Mouse (Mus musculus): Measurements from ENCODE around the gene Gm2696.

Gm2696 gene

DNA sequence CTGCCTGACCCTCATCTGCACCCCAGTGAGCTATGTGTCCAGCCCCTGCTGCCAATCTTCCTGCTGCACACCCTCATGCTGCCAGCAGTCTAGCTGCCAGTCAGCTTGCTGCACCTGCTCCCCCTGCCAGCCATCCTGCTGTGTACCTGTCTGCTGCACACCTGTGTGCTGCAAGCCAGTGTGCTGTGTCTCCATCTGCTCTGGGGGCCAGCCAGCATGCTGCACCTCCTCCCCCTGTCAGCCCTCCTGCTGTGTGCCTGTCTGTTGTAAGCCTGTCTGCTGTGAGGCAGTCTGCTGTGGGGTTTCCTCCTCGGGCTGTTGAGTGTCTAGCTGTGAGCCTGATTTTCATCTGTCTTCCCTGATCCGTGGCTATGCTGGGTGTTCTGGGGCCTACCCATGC is 32.5 kb downstream of the Gm2696 start:
- DNase-seq (ENCODE audit: low spot score in 2 of 2), result no peak

DNA sequence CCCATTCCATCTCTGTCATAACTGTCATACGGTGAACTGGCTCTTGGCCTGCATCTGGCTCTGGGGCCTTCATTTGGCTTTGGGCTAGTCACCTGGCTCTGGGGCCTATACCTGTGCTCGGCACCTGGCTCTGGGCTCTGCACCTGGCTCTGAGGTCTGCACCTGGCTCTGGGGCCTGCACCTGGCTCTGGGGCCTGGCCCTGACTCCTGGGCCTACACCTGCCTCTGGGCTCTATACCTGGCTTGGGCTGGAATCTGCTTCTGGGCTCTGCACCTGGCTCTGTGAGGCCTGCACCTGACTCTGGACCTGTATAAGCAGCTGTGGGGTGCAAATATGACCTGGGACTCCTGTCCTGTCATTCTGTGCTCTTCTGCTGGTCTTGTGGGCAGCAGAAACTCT is 33.1 kb downstream of the Gm2696 start:
- DNase-seq (ENCODE audit: low spot score in 2 of 2), result no peak

DNA sequence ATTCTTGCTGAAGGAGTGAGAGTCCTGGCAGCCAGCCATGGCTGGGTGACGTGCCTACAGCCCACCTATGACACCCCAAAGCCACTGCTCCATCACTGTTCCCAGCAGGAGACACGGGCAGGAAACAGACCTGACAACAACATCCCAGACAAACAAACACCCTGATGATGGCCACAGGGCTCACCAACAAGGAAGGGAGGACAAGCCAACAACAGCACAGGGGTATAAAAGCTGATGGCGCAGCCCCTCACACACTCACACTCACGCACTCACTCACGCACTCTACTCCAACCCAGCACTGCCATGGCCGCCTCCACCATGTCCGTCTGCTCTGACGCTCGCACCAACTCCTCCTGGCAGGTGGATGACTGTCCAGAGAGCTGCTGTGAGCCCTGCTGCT is 38.1 kb downstream of the Gm2696 start, which contains the start of gene Gm10318:
TSS of gene Gm10318 (plus strand) at position 301 of the 400 bp plus-strand sequence.
- no peak for DNase-seq (ENCODE audit: low spot score in 2 of 2)

GRCm38 (mm10) chr10:77861675-77862074 is 47.2 kb downstream of the Gm2696 start, which contains the start of gene Gm3285:
TSS of gene Gm3285 (plus strand) at chr10:77861975.
- DNase-seq (ENCODE audit: low spot score in 2 of 2), result no peak

- peak in 1 of 2 experiments; percentile 10 for DNase-seq (ENCODE audit: low spot score in 2 of 2)
Observed at GRCm38 (mm10) chr10:77864067-77864761, 49.7 kb downstream of the Gm2696 start.

GRCm38 (mm10) chr10:77864762-77865143 is 50.3 kb downstream of the Gm2696 start:
- DNase-seq (ENCODE audit: low spot score in 2 of 2), result no peak

- DNase-seq (ENCODE audit: low spot score in 2 of 2), result no peak
Observed at GRCm38 (mm10) chr10:77867546-77867945, 53.1 kb downstream of the Gm2696 start.

GRCm38 (mm10) chr10:77869651-77870050 is 55.2 kb downstream of the Gm2696 start:
- DNase-seq (ENCODE audit: low spot score in 2 of 2), result no peak

GRCm38 (mm10) chr10:77878985-77879384 is 64.5 kb downstream of the Gm2696 start:
- DNase-seq (ENCODE audit: low spot score in 2 of 2), result no peak

- no peak for DNase-seq (ENCODE audit: low spot score in 2 of 2)
Observed at GRCm38 (mm10) chr10:77880305-77880704, 65.8 kb downstream of the Gm2696 start.

- no peak for DNase-seq (ENCODE audit: low spot score in 2 of 2)
Observed at GRCm38 (mm10) chr10:77882553-77882952, 68.1 kb downstream of the Gm2696 start.
